Mouse (Mus musculus): ENCODE data around the gene Slc35b4.
A peak's percentile ranks its signal among the peaks of the same experiment; 100 is the strongest.

Gene Slc35b4

GRCm38 (mm10) chr6:34176864-34177247 lies at the start of gene Slc35b4:
Gene Slc35b4, minus strand, starts transcription at chr6:34177111.
- peak; percentile 93 for DNase-seq

- DNase-seq = no peak
Measured at GRCm38 (mm10) chr6:34225004-34225599, 48.2 kb upstream of the Slc35b4 start.

- DNase-seq = no peak
Measured at GRCm38 (mm10) chr6:34216450-34217319, 39.8 kb upstream of the Slc35b4 start.

DNA sequence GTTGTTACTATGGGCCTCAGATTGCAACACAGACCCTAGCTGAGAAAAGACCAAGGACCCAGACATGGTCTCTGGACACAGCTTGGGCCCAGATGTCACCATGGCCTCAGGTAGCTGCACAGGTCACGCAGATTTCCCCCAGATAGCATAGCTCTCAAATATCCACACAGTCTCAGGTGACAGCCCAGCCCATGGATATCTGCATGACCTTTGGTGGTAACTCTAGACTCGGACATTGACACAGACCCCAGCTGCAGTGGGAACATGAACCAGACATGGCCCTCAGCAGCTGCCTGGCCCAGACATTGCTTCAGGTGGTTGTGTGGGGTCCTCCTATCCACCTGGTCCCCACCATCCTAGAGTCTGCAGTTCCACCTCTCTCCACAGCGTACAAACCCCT lies 28.8 kb upstream of the Slc35b4 start:
- no peak for DNase-seq

GRCm38 (mm10) chr6:34204971-34205572 lies 28.2 kb upstream of the Slc35b4 start:
- DNase-seq = peak; percentile 54

- DNase-seq = no peak
Measured at GRCm38 (mm10) chr6:34203503-34203902, 26.6 kb upstream of the Slc35b4 start.

DNA sequence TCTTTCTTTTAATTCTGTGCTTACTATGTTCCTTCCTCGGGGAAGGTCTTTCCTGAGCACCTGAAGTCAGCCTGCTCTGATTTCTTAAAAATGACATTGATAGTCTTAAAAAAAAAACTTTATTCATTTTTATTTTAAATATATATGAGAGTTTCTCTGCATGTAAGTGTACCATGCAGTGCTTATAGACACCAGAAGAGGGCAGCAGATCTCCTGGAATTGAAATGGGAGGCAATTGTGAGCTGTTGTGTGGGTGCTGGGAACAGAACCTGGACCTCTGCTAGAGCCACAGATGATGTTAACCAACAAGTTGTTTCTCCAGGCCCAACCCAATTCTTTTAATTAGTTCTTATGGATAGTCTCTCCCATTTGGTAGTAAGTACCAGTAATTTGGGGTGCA lies 18.1 kb upstream of the Slc35b4 start:
- peak; percentile 9 for DNase-seq

GRCm38 (mm10) chr6:34193708-34194475 lies 17.0 kb upstream of the Slc35b4 start:
- DNase-seq = peak; percentile 82

DNA sequence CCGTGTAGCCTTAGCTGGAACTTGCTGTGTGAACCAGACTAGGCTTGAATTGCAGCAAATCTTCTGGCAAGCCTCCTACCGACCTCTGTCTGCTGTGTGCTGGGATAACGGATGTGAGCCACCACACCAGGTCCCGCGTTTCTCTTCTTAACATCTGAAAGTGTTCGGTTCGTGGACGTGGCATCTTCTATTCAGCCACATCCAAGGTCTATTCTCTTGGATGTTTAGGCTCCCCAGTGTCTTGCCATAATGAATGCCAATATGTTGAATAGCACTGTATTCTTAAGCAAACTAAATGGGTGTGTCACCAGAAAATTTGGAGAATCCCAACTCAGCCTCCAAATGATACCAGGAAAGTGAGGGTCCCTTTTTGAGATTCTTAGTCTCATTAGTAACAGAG lies 14.5 kb upstream of the Slc35b4 start:
- DNase-seq = no peak

GRCm38 (mm10) chr6:34189494-34189893 lies 12.6 kb upstream of the Slc35b4 start:
- no peak for DNase-seq

DNA sequence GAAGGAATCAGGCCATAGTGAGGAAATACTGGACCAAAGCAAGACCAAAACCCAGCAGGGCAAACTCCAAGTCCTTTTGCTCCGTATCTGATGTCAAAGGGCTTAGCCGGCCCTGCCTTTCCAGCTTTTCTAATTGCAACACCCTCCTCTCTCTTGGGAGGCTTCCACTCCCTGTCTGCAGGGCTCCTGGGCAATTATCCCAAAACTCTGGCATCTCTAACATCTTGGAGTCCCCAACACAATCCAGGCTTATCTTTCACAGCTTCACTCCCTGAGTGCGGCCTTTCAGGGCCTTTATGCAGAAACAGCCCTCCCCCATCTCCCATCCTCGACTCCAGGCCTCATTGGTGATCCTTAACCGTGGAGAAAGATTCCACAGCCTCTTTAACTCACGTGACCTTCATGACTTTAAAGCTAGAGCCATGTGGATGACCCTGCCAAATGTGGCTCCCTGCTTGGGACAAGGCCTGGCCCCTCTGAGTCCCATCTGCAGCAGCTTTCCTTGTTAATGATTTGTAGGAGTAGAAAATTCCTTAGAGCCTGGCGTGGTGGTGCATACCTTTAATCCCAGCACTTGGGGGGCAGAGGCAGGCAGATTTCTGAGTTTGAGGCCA lies 11.2 kb upstream of the Slc35b4 start:
- DNase-seq = no peak

GRCm38 (mm10) chr6:34187273-34187863 lies 10.5 kb upstream of the Slc35b4 start:
- no peak for DNase-seq

DNA sequence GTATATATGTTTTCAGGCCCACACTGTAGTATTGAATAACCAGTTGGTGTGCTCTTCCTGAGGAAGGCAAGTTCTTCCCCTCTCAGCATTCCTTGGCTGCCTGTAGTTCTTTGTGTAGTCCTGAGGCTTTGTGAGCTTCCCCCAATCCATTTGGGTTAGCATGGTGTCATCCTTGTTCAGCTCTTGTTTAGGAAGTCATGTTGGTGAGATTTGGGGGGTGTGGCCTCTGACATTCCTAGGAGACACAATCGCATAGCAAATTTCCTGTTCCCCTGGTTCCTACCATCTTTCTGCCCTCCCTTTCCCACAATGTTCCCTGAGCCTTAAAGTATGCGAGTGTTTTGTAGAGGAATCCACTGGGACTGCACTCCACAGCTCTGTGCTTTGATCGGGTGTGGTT lies 6.4 kb upstream of the Slc35b4 start:
- no peak for DNase-seq

DNA sequence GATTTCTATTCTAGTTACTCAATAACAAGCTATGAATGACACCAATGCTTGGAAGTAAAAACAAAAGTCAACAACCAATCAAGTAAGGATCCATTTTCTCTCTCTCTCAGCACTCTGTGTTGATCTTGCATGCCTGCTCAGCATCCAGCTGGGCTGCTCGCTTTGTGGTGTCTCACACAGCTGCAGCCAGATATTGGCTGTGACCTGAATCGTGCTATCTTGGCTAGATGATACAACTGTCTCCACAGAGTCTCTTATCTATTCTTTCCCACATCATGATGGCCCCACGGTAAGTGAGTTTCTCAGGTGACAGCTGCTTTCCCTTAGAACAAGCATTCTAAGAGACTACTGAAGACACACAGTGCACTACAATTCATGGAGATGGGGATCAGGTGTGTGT lies 5.0 kb upstream of the Slc35b4 start:
- peak; percentile 62 for DNase-seq

- no peak for DNase-seq
Measured at GRCm38 (mm10) chr6:34179911-34180310, 3.0 kb upstream of the Slc35b4 start.

- DNase-seq = no peak
Measured at GRCm38 (mm10) chr6:34179007-34179406, 2.1 kb upstream of the Slc35b4 start.

DNA sequence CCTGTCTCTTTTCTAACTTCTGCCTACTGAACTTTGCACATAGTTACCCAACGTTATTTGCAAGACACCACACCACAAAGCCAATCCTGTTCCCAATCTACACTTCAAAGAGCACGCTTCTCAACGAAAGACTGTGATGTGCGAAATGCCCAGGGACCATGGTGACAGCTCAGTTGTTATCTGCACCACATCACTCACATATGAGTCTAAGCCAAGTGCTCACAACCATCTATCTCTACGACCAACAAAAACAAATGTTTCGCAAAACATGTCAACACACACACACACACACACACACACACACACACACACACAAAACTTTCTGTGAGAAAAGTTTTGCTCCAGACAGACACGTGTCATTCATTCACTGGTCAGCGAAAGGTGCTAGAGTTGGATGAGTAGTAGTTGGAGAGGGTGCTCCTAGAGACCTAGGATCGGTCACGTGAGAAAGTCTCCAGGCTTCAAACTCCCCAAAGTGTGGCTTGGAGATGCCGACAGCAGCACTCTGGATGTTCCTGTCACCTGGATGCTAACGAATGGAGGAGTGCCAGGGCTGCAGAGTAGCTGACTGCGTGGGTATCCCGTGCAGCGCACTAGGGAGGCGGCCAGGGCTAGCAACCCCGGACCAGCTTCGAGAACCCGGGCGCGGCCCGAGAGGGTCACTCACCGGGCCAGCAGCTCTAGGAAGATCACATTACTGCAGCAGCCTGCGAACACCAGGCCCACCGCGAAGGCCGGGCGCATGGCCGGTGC lies 624 bp downstream of the Slc35b4 start:
- DNase-seq = peak; percentile 48

DNA sequence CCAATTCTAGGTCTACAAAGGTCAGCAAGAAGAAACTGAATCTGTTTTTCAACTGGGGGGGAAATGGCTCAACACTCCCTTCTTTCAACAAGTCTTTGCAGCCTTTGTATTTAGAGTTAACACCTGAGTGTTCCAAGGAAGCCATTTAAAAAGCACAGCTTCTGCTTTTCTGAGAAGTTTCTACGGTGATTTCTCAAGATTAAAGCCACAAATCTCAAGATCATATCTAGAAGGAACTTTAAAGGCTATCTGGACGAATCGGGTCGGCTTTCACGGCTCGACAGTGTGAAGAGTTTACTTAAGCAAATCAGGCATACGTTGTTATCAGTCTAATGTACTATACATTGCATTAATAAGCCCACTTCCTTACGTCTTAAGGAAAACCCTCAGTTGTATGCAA lies 2.2 kb downstream of the Slc35b4 start:
- peak; percentile 10 for DNase-seq

DNA sequence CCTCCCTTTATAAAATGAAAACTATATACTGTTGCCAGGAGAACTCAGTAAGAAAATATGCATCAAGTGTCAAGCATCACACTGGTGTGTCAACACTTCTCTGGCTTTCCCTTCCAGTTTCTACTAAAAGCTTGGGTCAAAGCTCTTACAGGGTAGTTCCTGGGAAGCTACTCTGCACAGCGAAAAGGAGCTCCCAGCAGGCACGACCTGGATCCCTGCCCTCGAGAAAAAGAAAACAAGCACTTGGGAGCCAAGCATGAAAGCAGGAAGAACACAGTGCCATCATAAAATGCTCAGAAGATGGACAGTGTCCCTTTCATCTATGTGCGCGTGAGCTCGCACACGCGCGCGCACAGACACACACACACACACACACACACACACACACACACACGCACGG lies 3.7 kb downstream of the Slc35b4 start:
- no peak for DNase-seq

DNA sequence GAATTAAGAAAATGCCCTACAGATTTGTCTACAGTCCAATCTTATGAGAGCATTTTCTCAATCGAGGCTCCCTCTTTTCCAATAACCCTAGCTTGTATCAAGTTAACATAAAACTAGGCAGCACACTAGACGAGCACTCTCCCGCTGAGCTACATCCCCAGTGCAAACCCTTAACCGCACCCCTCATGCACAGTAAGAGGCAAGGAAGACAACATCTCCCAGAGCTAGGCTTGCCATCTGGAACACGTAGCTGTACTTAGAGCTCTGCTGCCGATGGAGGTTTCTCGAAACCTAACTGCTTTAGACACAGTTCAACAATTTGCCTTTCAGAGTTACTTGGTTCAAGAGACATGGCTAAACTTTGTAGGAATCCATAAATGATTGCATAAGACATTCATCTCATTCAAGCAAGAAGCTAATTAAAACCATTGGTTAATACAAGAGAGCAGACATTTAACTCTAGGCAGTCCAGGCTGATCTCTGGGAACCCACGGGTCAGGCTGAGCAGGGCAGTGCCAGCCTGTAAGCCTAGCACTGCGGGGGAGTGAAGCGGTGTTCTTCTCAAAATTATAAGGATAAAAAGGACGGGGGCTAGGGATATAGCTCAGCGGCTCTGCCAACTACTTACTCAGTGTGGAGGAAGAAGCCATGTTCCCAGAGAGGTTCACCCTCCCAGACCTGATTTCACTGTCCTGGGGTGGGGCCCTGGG lies 5.0 kb downstream of the Slc35b4 start:
- DNase-seq = peak; percentile 37
